In the genomic region with DNA sequence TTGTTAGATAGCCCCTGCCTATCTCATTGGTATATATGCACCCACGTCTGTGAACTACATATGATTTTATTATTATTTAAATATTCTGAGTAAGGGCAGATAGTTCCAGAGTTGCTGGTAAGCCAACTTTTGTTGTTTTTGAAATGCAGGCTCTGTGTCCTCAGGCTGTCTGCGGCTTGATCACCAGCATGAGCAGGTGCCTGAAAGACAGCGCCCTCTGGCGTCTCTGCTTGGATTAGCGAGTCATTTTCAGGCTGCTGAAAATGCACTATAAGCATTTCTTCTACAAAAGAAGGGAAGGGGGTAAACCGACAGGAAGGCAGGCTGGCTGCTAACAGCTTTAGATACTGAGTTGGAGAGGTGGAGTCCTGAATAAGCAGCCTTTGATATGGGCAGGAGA, we compare ENCODE assay signal across 8 mouse cellular contexts.
DNase-seq lines count a peak whose midpoint lies in the region; ATAC-seq lines count a peak whose summit lies in the region.

No protein-coding gene starts in this region.

- ATAC-seq in frontal cortex, adult (ENCODE audit: low TSS enrichment) = peak; percentile 87

- DNase-seq in thymus, postnatal 25 days = peak; percentile 8
- DNase-seq in thymus, adult 18-20 months = no peak
- DNase-seq in cerebellum, adult 8-10 months = peak; percentile 83
- DNase-seq in kidney, adult 9 months = peak; percentile 82
- peak; percentile 82 for DNase-seq in left cerebral cortex, postnatal 4 days
- peak; percentile 63 for DNase-seq in ovary, postnatal 36 days (ENCODE audit: low spot score)
- DNase-seq in T-cell, adult 2 months (ENCODE audit: low spot score) = no peak

- intact Hi-C loops in left cerebral cortex, postnatal 4 days (cut with DNase I) = loop anchor here (5.0 to 10.0 kb wide), 2 partner anchors 400 to 928 kb away; a partner anchor contains a TSS

Comparison
In these comparisons a context has a peak if more than half of its experiments do, and no peak if none do; other contexts are left out.
1. DNase-seq: peak in thymus, postnatal 25 days (single experiment), cerebellum, adult 8-10 months (single experiment), kidney, adult 9 months (single experiment), left cerebral cortex, postnatal 4 days (single experiment) and ovary, postnatal 36 days (single experiment); none in thymus, adult 18-20 months (0 of 2) and T-cell, adult 2 months (single experiment).